Mouse (Mus musculus) kidney, postnatal 0 days (tissue): ENCODE measurements at regions not wholly inside any gene's neighbourhood (a gene's known extent, or its start where the extent isn't known, plus 50 kb on each side); places are given as distances from the start of the nearest gene placed in this dataset.

ENCODE experiments used
- ATAC-seq: fragments of 200-750 bp; cut with Nextera tagmentation; replicated peaks from 2 replicates; pipeline ENCODE4 v1.8.0; 2017; ENCODE audit warnings: low read depth, moderate number of reproducible peaks, moderate TSS enrichment, moderate library complexity; ENCODE audit not compliant: low FRiP score
- DNase-seq: peaks from one replicate; pipeline ENCODE4 v3.0.0-alpha.2; 2016; ENCODE audit warnings: low spot score
- H3K27ac ChIP-seq: fragments of 300-500 bp; sonication (generic); 2 replicates; pipeline ENCODE4 v1.5.1; 2014; ENCODE audit warnings: mild to moderate bottlenecking
- H3K27me3 ChIP-seq: fragments of 300-500 bp; sonication (generic); 2 replicates; pipeline ENCODE4 v1.6.1; 2014; ENCODE audit warnings: low read length, mixed read lengths; ENCODE audit not compliant: insufficient read depth
- H3K36me3 ChIP-seq: fragments of 300-500 bp; sonication (generic); 2 replicates; pipeline ENCODE4 v1.6.1; 2014; ENCODE audit warnings: low read length, mixed read lengths; ENCODE audit not compliant: insufficient read depth
- H3K4me1 ChIP-seq: fragments of 300-500 bp; sonication (generic); replicated peaks from 2 replicates; pipeline ENCODE4 v1.6.1; 2014; ENCODE audit warnings: antibody characterized with exemption, low read length, mixed read lengths; ENCODE audit not compliant: insufficient read depth
- H3K4me2 ChIP-seq: fragments of 300-500 bp; sonication (generic); 2 replicates; pipeline ENCODE4 v1.6.1; 2014; ENCODE audit warnings: mild to moderate bottlenecking, low read length, moderate library complexity, mixed read lengths
- H3K4me3 ChIP-seq: fragments of 300-500 bp; sonication (generic); replicated peaks from 2 replicates; pipeline ENCODE4 v1.5.1; 2014; ENCODE audit warnings: low read depth, low read length
- H3K9ac ChIP-seq: fragments of 300-500 bp; sonication (generic); 2 replicates; pipeline ENCODE4 v1.6.1; 2014; ENCODE audit warnings: low read depth, low read length
- H3K9me3 ChIP-seq: fragments of 300-500 bp; sonication (generic); replicated peaks from 2 replicates; pipeline ENCODE4 v1.6.1; 2016; ENCODE audit warnings: low read length, inconsistent platforms, mixed read lengths
- CTCF ChIP-seq: IDR thresholded peaks from 2 replicates; pipeline ENCODE4 v1.5.1; 2016; ENCODE audit warnings: antibody characterized with exemption, low read depth, mild to moderate bottlenecking, moderate library complexity
- WGBS: fragments of 180-500 bp; shearing (Covaris S2); extraction: QIAGEN DNeasy Blood & Tissue Kit; methylation state at CpG from one replicate; pipeline ENCODE4 v1.1.7; 2014; 5-methylcytosine and 5-hydroxymethylcytosine counted together

DNA sequence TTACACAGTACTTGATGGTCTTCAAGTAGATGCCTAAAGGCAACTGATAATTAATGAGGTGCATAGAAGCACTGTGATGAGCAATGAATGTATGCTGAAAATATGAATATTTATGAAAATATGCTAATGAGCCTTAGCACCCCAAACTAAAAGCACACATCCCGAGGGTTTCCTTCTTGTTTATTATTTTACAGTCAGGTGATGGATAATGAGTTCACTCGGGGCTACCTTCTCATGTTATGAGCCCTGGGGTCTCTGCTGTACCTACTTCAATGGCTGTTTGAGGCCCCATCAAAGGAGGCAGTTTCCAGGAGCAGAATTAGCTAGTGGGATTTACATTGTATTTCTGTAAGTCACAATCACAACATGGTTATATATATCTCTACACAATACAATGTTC lies 371.6 kb downstream of the Gpam start:
- no peaks in the 10 kb centered on the region for H3K4me1 ChIP-seq
- no peak overlapping the region for H3K9ac ChIP-seq
- ATAC-seq = no peak
- H3K27ac ChIP-seq = no peak overlapping the region
- H3K27me3 ChIP-seq = no peaks in the 10 kb centered on the region
- no peaks in the 10 kb centered on the region for H3K9me3 ChIP-seq
- H3K4me2 ChIP-seq = no peak overlapping the region
- no peaks in the 10 kb centered on the region for H3K36me3 ChIP-seq
- TF ChIP-seq CTCF = no peak
- 59% methylated on average over 2 of the region's 2 CpGs for WGBS
- no peak for DNase-seq
- H3K4me3 ChIP-seq = no peak overlapping the region

DNA sequence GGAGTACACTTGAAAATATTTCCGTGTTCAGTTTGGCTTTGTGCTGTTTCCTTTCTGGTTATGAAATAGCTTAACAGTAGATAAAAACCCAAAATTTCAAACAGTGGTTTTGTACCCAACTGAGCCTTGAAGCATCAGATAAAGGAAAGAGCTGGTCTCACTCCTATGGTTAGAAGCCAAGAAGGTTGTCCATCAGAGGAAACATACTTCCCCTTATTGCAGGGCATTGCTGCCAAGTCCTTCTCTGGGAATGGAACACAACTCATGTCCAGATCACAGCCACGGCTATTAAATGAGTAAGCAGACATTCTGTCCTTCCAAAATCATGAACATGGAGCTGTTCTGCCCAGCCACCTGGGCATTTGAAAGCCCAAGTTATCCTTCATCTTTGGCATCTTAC lies 393.1 kb downstream of the Gpam start:
- Histone ChIP-seq H3K36me3 (no peaks in the 10 kb centered on the region), H3K4me3 (no peak overlapping the region), H3K27ac (no peak overlapping the region), H3K27me3 (no peaks in the 10 kb centered on the region), H3K9me3 (no peaks in the 10 kb centered on the region), H3K4me1 (no peaks in the 10 kb centered on the region), H3K9ac (no peak overlapping the region), H3K4me2 (no peak overlapping the region)
- DNase-seq (no peak), ATAC-seq (no peak)
- no peak for TF ChIP-seq CTCF
- 74% methylated on average over 2 of the region's 2 CpGs for WGBS

DNA sequence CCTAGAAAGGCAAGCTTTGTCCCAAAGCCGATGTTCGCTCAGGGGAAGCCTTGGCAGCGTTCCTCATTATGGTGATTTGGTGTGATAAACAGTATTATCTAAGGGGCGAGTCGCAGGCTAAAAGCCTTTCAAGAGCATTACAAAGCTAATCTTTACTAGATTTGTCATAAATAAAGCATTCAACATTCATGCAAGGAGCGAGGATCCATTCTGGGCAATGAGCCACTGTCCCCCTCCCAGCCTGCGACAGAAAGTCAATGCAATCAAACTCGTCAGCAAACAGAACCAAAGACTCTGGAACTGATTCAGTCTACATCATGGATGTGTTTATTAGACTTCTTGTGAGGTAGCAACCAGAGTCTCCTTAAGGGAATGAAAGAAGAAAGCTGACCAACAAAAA lies 395.3 kb downstream of the Gpam start:
- Histone ChIP-seq H3K4me2 (no peak overlapping the region), H3K27ac (no peak overlapping the region), H3K9me3 (no peaks in the 10 kb centered on the region), H3K36me3 (no peaks in the 10 kb centered on the region), H3K9ac (no peak overlapping the region), H3K27me3 (no peaks in the 10 kb centered on the region), H3K4me3 (no peak overlapping the region), H3K4me1 (no peaks in the 10 kb centered on the region)
- 71% methylated on average over 8 of the region's 8 CpGs for WGBS
- no peak for ATAC-seq
- no peak for TF ChIP-seq CTCF
- DNase-seq = no peak

DNA sequence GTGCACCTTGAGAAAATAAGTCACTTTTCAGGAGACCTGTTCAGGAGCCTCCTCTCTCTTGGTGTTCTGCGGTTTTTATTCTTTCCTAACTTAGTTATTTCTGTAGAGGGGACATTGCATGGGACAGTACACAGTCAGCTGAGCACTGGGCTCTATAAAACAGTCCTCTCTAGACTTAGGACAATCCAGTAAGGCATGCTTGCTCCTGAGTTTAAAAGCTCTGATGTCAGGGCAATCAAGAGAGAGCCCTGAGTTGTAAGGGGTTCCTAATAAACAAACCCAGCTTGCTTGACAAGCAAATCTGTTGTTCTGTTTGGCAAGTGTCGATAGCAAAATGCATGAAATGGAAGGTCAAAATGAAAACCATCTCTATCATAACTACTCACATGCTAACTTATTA lies 395.7 kb downstream of the Gpam start:
- TF ChIP-seq CTCF = no peak
- no peaks in the 10 kb centered on the region for H3K9me3 ChIP-seq
- WGBS = 90% methylated on average over 2 of the region's 2 CpGs
- H3K27me3 ChIP-seq = no peaks in the 10 kb centered on the region
- no peak overlapping the region for H3K27ac ChIP-seq
- H3K9ac ChIP-seq = no peak overlapping the region
- H3K4me2 ChIP-seq = no peak overlapping the region
- DNase-seq = no peak
- no peak overlapping the region for H3K4me3 ChIP-seq
- ATAC-seq = no peak
- H3K36me3 ChIP-seq = no peaks in the 10 kb centered on the region
- no peaks in the 10 kb centered on the region for H3K4me1 ChIP-seq

DNA sequence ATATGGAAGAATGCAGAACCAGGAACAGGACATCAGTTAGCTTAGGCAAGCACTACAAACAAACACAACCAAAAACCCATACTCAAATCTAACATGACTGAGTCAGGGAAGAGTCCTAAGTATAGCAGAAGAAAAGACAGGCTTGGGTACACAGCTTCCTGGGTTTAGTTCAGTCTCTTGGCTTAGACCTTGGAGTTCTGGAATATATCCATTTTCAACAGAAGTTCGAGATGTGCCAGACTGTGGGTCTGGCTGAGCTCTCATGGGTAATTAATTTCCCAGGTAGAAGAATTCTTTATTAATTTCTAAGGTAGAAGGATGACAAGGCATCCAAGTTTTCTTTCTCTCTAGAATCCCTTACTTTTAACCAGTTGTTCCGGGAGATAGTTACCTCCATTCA lies 396.2 kb downstream of the Gpam start:
- H3K4me1 ChIP-seq = no peaks in the 10 kb centered on the region
- no peak overlapping the region for H3K27ac ChIP-seq
- no peak for ATAC-seq
- no peak overlapping the region for H3K4me2 ChIP-seq
- TF ChIP-seq CTCF = no peak
- no peaks in the 10 kb centered on the region for H3K27me3 ChIP-seq
- no peak for DNase-seq
- H3K9me3 ChIP-seq = no peaks in the 10 kb centered on the region
- 77% methylated on average over 2 of the region's 2 CpGs for WGBS
- H3K36me3 ChIP-seq = no peaks in the 10 kb centered on the region
- H3K9ac ChIP-seq = no peak overlapping the region
- H3K4me3 ChIP-seq = no peak overlapping the region

DNA sequence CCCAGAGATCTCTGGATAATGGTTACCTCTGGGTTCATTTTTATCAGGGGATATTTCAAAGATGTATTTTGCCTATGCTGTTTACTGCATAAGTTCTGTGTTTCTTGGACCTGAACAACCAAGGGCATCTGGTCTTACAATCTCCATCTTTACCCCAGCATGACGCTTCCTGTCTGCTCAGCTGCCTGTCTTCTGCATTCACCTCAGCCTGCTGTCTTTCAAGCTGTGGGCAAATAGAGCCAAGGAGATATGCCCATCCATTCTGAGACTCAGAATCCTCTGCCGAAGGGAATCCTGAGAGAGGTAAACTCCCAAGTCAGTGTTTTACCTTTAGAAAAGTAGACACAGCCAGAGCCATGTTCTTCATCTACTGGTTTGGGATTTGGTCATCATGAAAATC lies 396.7 kb downstream of the Gpam start:
- Histone ChIP-seq H3K9ac (no peak overlapping the region), H3K36me3 (no peaks in the 10 kb centered on the region), H3K9me3 (no peaks in the 10 kb centered on the region), H3K4me1 (no peaks in the 10 kb centered on the region), H3K27me3 (no peaks in the 10 kb centered on the region), H3K4me2 (no peak overlapping the region), H3K4me3 (no peak overlapping the region), H3K27ac (no peak overlapping the region)
- DNase-seq = no peak
- WGBS = 95% methylated on average over 2 of the region's 2 CpGs
- TF ChIP-seq CTCF = no peak
- no peak for ATAC-seq

DNA sequence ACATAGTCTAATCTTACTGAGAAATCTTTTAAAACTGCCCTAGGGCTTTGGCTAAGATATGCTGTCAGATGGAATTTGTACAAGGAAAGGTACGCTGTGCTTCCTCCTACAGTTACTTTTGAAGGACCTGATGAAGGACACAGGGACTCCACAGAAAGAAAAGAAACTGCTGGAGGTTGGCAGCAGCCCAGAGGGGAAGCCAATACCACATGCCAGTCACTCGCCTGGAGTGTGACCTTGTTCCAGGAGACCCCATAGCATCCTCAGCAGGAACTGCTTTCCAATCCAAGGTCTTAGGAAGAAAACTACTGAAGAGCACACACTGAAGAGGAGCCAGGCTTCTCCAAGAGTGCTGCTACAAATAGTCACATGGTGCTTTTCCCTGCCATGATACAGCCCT lies 404.9 kb downstream of the Gpam start:
- H3K27ac ChIP-seq = no peak overlapping the region
- no peak overlapping the region for H3K9ac ChIP-seq
- no peaks in the 10 kb centered on the region for H3K9me3 ChIP-seq
- H3K36me3 ChIP-seq = no peaks in the 10 kb centered on the region
- 67% methylated on average over 2 of the region's 2 CpGs for WGBS
- no peak for TF ChIP-seq CTCF
- no peak for ATAC-seq
- no peak overlapping the region for H3K4me3 ChIP-seq
- no peak overlapping the region for H3K4me2 ChIP-seq
- no peak for DNase-seq
- no peaks in the 10 kb centered on the region for H3K27me3 ChIP-seq
- no peaks in the 10 kb centered on the region for H3K4me1 ChIP-seq
